Mouse (Mus musculus) kidney, adult 2 months (tissue): ENCODE measurements around the gene Sfxn4.

Source experiments
- CTCF ChIP-seq: fragments of 200-500 bp; conservative IDR thresholded peaks from 2 replicates; pipeline ENCODE4 v1.5.1; 2011; ENCODE audit warnings: low read depth, mild to moderate bottlenecking, control low read depth, low read length, moderate library complexity, mixed read lengths; ENCODE audit not compliant: insufficient read depth, insufficient read length
- POLR2A ChIP-seq: fragments of 200-500 bp; IDR thresholded peaks from one replicate; pipeline ENCODE4 v1.6.1; 2011; ENCODE audit warnings: low read depth, low read length, control low read depth

DNA sequence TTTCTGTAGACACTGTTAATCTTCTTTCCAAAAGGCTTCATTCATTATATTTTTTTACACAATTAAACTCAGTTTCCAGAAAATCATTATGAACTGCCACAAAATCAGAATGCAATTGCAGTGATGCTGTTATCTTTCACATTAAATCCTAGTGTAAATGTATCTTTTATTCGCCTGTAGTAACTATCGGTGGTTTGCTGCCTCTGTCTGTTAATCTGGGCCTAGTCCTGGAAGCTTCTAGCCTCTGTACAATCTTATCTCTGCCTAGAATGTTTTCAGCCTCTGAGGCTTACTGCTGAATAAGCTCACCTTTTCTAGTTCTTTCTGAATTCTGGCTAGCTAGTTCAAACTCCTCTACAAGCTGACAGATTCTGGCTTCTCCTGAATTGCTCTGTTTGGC, 51.4 kb downstream of the Sfxn4 start:
- TF ChIP-seq CTCF (no peak), POLR2A (no peak)
